Mouse (Mus musculus): ENCODE measurements at regions not wholly inside any gene's neighbourhood (a gene's known extent, or its start where the extent isn't known, plus 50 kb on each side); places are given as distances from the start of the nearest gene placed in this dataset.

- Histone ChIP-seq H3K9ac (replicated peaks; ENCODE audit: low read depth, low read length) (no peak overlapping the region), H3K4me2 (ENCODE audit: low read depth, low read length) (no peak overlapping the region), H3K9me3 (replicated peaks; ENCODE audit: control insufficient read depth, low read length) (no peaks in the 10 kb centered on the region), H3K27ac (ENCODE audit: low read depth) (no peak overlapping the region), H3K4me1 (ENCODE audit: control insufficient read depth, insufficient read depth) (no peaks in the 10 kb centered on the region), H3K4me3 (ENCODE audit: low read depth, low read length) (no peak overlapping the region), H3K36me3 (replicated peaks; ENCODE audit: control insufficient read depth, insufficient read depth, low read length) (no peaks in the 10 kb centered on the region), H3K27me3 (ENCODE audit: control insufficient read depth, insufficient read depth, low read length) (no peaks in the 10 kb centered on the region)
- 75% methylated on average over 2 of the region's 2 CpGs for WGBS
- ATAC-seq (ENCODE audit: insufficient read depth, low read depth) (no peak), DNase-seq (ENCODE audit: low spot score) (no peak)
- no peak for TF ChIP-seq CTCF (IDR thresholded peaks at IDR 0.05; ENCODE audit: low read depth)
Observed at GRCm38 (mm10) chr4:71585880-71586279, 171.9 kb downstream of the Gm11232 start.

DNA sequence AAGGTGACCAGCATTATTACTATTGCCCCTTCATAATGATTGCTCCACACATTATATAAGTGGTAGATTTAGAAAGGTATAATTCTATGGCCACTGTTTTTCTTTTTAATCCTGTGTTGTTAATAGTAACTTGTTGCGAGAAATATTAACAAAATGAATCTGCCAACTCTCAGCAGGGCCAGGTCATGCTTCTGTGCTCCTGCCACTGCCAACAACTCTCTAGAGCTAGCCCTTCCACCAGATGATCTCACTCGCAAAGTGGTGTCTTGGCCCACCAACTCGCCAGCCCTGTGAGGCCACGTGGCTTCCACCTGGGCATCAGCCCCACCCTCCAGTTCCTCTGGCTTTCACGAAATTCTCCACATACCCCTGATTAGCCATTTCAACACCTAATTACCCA, 197.1 kb downstream of the Gm11232 start:
- Histone ChIP-seq H3K36me3 (replicated peaks; ENCODE audit: control insufficient read depth, insufficient read depth, low read length) (no peaks in the 10 kb centered on the region), H3K27ac (ENCODE audit: low read depth) (no peak overlapping the region), H3K27me3 (ENCODE audit: control insufficient read depth, insufficient read depth, low read length) (no peaks in the 10 kb centered on the region), H3K4me1 (ENCODE audit: control insufficient read depth, insufficient read depth) (no peaks in the 10 kb centered on the region), H3K9me3 (replicated peaks; ENCODE audit: control insufficient read depth, low read length) (no peaks in the 10 kb centered on the region), H3K9ac (replicated peaks; ENCODE audit: low read depth, low read length) (no peak overlapping the region), H3K4me3 (ENCODE audit: low read depth, low read length) (no peak overlapping the region), H3K4me2 (ENCODE audit: low read depth, low read length) (no peak overlapping the region)
- WGBS, result 56% methylated on average over 5 of the region's 5 CpGs
- TF ChIP-seq EP300 (IDR thresholded peaks at IDR 0.05; ENCODE audit: low read depth) (no peak), CTCF (IDR thresholded peaks at IDR 0.05; ENCODE audit: low read depth) (no peak)
- DNase-seq (ENCODE audit: low spot score) (no peak), ATAC-seq (ENCODE audit: insufficient read depth, low read depth) (no peak)

DNA sequence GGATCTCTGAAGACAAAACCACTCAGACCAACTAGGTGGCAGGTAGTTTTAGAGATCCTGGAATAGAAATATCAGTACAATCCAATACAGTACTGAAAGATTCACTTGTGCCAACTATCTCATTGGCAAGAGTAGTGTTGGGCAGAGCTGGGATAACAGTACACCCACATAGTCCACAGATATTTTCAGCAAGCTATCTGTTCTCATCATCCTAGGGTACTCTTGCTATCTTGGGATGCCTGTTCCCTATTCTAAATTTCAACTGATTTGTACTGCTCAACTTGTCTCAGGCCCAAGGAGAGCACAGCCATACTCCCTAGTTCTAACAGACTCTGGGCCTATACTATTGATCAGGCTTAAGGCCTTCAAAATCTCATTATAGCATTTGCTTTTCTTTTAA, 218.6 kb downstream of the Gm11232 start:
- Histone ChIP-seq H3K36me3 (replicated peaks; ENCODE audit: control insufficient read depth, insufficient read depth, low read length) (no peaks in the 10 kb centered on the region), H3K4me1 (ENCODE audit: control insufficient read depth, insufficient read depth) (no peaks in the 10 kb centered on the region), H3K4me3 (ENCODE audit: low read depth, low read length) (no peak overlapping the region), H3K9ac (replicated peaks; ENCODE audit: low read depth, low read length) (no peak overlapping the region), H3K27ac (ENCODE audit: low read depth) (no peak overlapping the region), H3K9me3 (replicated peaks; ENCODE audit: control insufficient read depth, low read length) (no peaks in the 10 kb centered on the region), H3K27me3 (ENCODE audit: control insufficient read depth, insufficient read depth, low read length) (no peaks in the 10 kb centered on the region), H3K4me2 (ENCODE audit: low read depth, low read length) (no peak overlapping the region)
- no peak for DNase-seq (ENCODE audit: low spot score)
- no peak for TF ChIP-seq CTCF (IDR thresholded peaks at IDR 0.05; ENCODE audit: low read depth)
- TF ChIP-seq EP300 (IDR thresholded peaks at IDR 0.05; ENCODE audit: low read depth), result no peak
- no peak for ATAC-seq (ENCODE audit: insufficient read depth, low read depth)

- Histone ChIP-seq H3K4me2 (ENCODE audit: low read depth, low read length) (no peak overlapping the region), H3K4me3 (ENCODE audit: low read depth, low read length) (no peak overlapping the region), H3K27ac (ENCODE audit: low read depth) (no peak overlapping the region), H3K4me1 (ENCODE audit: control insufficient read depth, insufficient read depth) (no peaks in the 10 kb centered on the region), H3K9me3 (replicated peaks; ENCODE audit: control insufficient read depth, low read length) (no peaks in the 10 kb centered on the region), H3K27me3 (ENCODE audit: control insufficient read depth, insufficient read depth, low read length) (no peaks in the 10 kb centered on the region), H3K36me3 (replicated peaks; ENCODE audit: control insufficient read depth, insufficient read depth, low read length) (no peaks in the 10 kb centered on the region), H3K9ac (replicated peaks; ENCODE audit: low read depth, low read length) (no peak overlapping the region)
- DNase-seq (ENCODE audit: low spot score) (no peak), ATAC-seq (ENCODE audit: insufficient read depth, low read depth) (no peak)
- WGBS, result 39% methylated on average over 2 of the region's 2 CpGs
- TF ChIP-seq CTCF (IDR thresholded peaks at IDR 0.05; ENCODE audit: low read depth) (no peak), EP300 (IDR thresholded peaks at IDR 0.05; ENCODE audit: low read depth) (no peak)
Observed at GRCm38 (mm10) chr4:71537971-71538370, 219.8 kb downstream of the Gm11232 start.

- ATAC-seq (ENCODE audit: insufficient read depth, low read depth), result no peak
- TF ChIP-seq EP300 (IDR thresholded peaks at IDR 0.05; ENCODE audit: low read depth) (no peak), CTCF (IDR thresholded peaks at IDR 0.05; ENCODE audit: low read depth) (no peak)
- no peak overlapping the region for H3K4me3 ChIP-seq (ENCODE audit: low read depth, low read length)
- no peak for DNase-seq (ENCODE audit: low spot score)
- whole genome bisulfite sequencing, result 55% methylated on average over 4 of the region's 4 CpGs
- H3K9ac ChIP-seq (replicated peaks; ENCODE audit: low read depth, low read length), result no peak overlapping the region
- no peaks in the 10 kb centered on the region for H3K36me3 ChIP-seq (replicated peaks; ENCODE audit: control insufficient read depth, insufficient read depth, low read length)
- no peaks in the 10 kb centered on the region for H3K4me1 ChIP-seq (ENCODE audit: control insufficient read depth, insufficient read depth)
- no peaks in the 10 kb centered on the region for H3K9me3 ChIP-seq (replicated peaks; ENCODE audit: control insufficient read depth, low read length)
- no peak overlapping the region for H3K27ac ChIP-seq (ENCODE audit: low read depth)
- H3K4me2 ChIP-seq (ENCODE audit: low read depth, low read length), result no peak overlapping the region
- H3K27me3 ChIP-seq (ENCODE audit: control insufficient read depth, insufficient read depth, low read length), result no peaks in the 10 kb centered on the region
Observed at GRCm38 (mm10) chr4:71524255-71524970, 233.4 kb downstream of the Gm11232 start.

GRCm38 (mm10) chr4:71520751-71521150, 237.0 kb downstream of the Gm11232 start:
- TF ChIP-seq EP300 (IDR thresholded peaks at IDR 0.05; ENCODE audit: low read depth), result no peak
- TF ChIP-seq CTCF (IDR thresholded peaks at IDR 0.05; ENCODE audit: low read depth), result no peak
- ATAC-seq (ENCODE audit: insufficient read depth, low read depth), result no peak
- H3K4me3 ChIP-seq (ENCODE audit: low read depth, low read length), result no peak overlapping the region

More at GRCm38 (mm10) chr4:71520751-71521150, 237.0 kb downstream of the Gm11232 start:
- no peak for DNase-seq (ENCODE audit: low spot score)
- Histone ChIP-seq H3K4me2 (ENCODE audit: low read depth, low read length) (no peak overlapping the region), H3K27me3 (ENCODE audit: control insufficient read depth, insufficient read depth, low read length) (no peaks in the 10 kb centered on the region), H3K9ac (replicated peaks; ENCODE audit: low read depth, low read length) (no peak overlapping the region), H3K36me3 (replicated peaks; ENCODE audit: control insufficient read depth, insufficient read depth, low read length) (no peaks in the 10 kb centered on the region), H3K4me1 (ENCODE audit: control insufficient read depth, insufficient read depth) (no peaks in the 10 kb centered on the region), H3K27ac (ENCODE audit: low read depth) (no peak overlapping the region), H3K9me3 (replicated peaks; ENCODE audit: control insufficient read depth, low read length) (no peaks in the 10 kb centered on the region)
